Mouse (Mus musculus): ENCODE measurements around the gene Xpo4.

Xpo4 gene

GRCm38 (mm10) chr14:57609816-57610329 lies 55.4 kb downstream of the Xpo4 start:
- no peak for DNase-seq (ENCODE audit: low spot score in 2 of 2)

GRCm38 (mm10) chr14:57607500-57607899 lies 57.7 kb downstream of the Xpo4 start:
- DNase-seq (ENCODE audit: low spot score in 2 of 2): peak; percentile 18 to 38

GRCm38 (mm10) chr14:57606663-57607365 lies 58.4 kb downstream of the Xpo4 start:
- no peak for DNase-seq (ENCODE audit: low spot score in 2 of 2)

- no peak for DNase-seq (ENCODE audit: low spot score in 2 of 2)
These were observed 72.0 kb downstream of the Xpo4 start for GRCm38 (mm10) chr14:57593279-57593678.

- DNase-seq (ENCODE audit: low spot score in 2 of 2): no peak
These were observed 73.4 kb downstream of the Xpo4 start for GRCm38 (mm10) chr14:57591830-57592229.

- DNase-seq (ENCODE audit: low spot score in 2 of 2): no peak
These were observed 88.7 kb downstream of the Xpo4 start for GRCm38 (mm10) chr14:57576364-57577060.

- DNase-seq (ENCODE audit: low spot score in 2 of 2): no peak
These were observed 90.2 kb downstream of the Xpo4 start for GRCm38 (mm10) chr14:57574792-57575587.

- DNase-seq (ENCODE audit: low spot score in 2 of 2): peak; percentile 94
These were observed 93.8 kb downstream of the Xpo4 start, which contains the start of gene Eef1akmt1 for GRCm38 (mm10) chr14:57571155-57572133. Eef1akmt1 (minus strand) TSS chr14:57571612.

- DNase-seq (ENCODE audit: low spot score in 2 of 2): no peak
These were observed 99.6 kb downstream of the Xpo4 start for GRCm38 (mm10) chr14:57565626-57566025.

GRCm38 (mm10) chr14:57556922-57557321 lies 108.3 kb downstream of the Xpo4 start:
- no peak for DNase-seq (ENCODE audit: low spot score in 2 of 2)

GRCm38 (mm10) chr14:57555471-57556070 lies 109.7 kb downstream of the Xpo4 start:
- DNase-seq (ENCODE audit: low spot score in 2 of 2): no peak

GRCm38 (mm10) chr14:57554434-57554833 lies 110.8 kb downstream of the Xpo4 start:
- DNase-seq (ENCODE audit: low spot score in 2 of 2): no peak

- DNase-seq (ENCODE audit: low spot score in 2 of 2): no peak
These were observed 112.3 kb downstream of the Xpo4 start for GRCm38 (mm10) chr14:57552945-57553344.

GRCm38 (mm10) chr14:57547062-57547461 lies 118.2 kb downstream of the Xpo4 start:
- DNase-seq (ENCODE audit: low spot score in 2 of 2): no peak

GRCm38 (mm10) chr14:57546557-57547021 lies 118.6 kb downstream of the Xpo4 start:
- DNase-seq (ENCODE audit: low spot score in 2 of 2): no peak

- no peak for DNase-seq (ENCODE audit: low spot score in 2 of 2)
These were observed 119.1 kb downstream of the Xpo4 start for GRCm38 (mm10) chr14:57546131-57546530.

- DNase-seq (ENCODE audit: low spot score in 2 of 2): no peak
These were observed 119.7 kb downstream of the Xpo4 start for GRCm38 (mm10) chr14:57545526-57545925.

GRCm38 (mm10) chr14:57543420-57544039 lies 121.7 kb downstream of the Xpo4 start:
- no peak for DNase-seq (ENCODE audit: low spot score in 2 of 2)

GRCm38 (mm10) chr14:57542231-57542630 lies 123.0 kb downstream of the Xpo4 start:
- peak in 1 of 2 experiments; percentile 14 for DNase-seq (ENCODE audit: low spot score in 2 of 2)

- DNase-seq (ENCODE audit: low spot score in 2 of 2): no peak
These were observed 124.5 kb downstream of the Xpo4 start for GRCm38 (mm10) chr14:57540683-57541082.
